Mouse (Mus musculus) megakaryocyte, embryonic 14.5 days (primary cell): ENCODE measurements around the gene Rab40c. TPM values are rescaled to one million over a fixed set of nuclear protein-coding genes. Genes with fewer than 3 reads are reported as not detected.

Experiments used
- H3K27me3 ChIP-seq: replicated peaks from 2 replicates; pipeline ENCODE3; 2012; ENCODE audit warnings: inconsistent platforms
- H3K36me3 ChIP-seq: replicated peaks from 2 replicates; pipeline ENCODE3; 2012; ENCODE audit warnings: low read length, inconsistent platforms, mixed read lengths
- H3K4me1 ChIP-seq: 2 replicates; pipeline ENCODE4 v1.6.1; 2012; ENCODE audit warnings: inconsistent platforms
- H3K4me3 ChIP-seq: replicated peaks from 2 replicates; pipeline ENCODE3; 2012; ENCODE audit warnings: moderate library complexity, mild to moderate bottlenecking, inconsistent platforms
- H3K9me3 ChIP-seq: 2 replicates; pipeline ENCODE4 v1.6.1; 2012; ENCODE audit warnings: inconsistent platforms
- FLI1 ChIP-seq: IDR thresholded peaks from 2 replicates; pipeline ENCODE4 v1.6.1; 2012; ENCODE audit warnings: low read length, inconsistent platforms, mixed read lengths
- GATA1 ChIP-seq: IDR thresholded peaks from 3 replicates; pipeline ENCODE4 v1.6.1; 2012; ENCODE audit warnings: mixed read lengths, low read length, inconsistent platforms, borderline replicate concordance
- polyA plus RNA-seq: library from polyadenylated mRNA; stranded (reverse); fragments of >175 nt; gene quantifications from 2 replicates; pipeline ENCODE4 v1.2.3, GENCODE M21; 2012; ENCODE audit warnings: low replicate concordance; ENCODE audit not compliant: insufficient read depth

Gene Rab40c
- polyA plus RNA-seq, 1 experiment: 8.8 TPM

DNA sequence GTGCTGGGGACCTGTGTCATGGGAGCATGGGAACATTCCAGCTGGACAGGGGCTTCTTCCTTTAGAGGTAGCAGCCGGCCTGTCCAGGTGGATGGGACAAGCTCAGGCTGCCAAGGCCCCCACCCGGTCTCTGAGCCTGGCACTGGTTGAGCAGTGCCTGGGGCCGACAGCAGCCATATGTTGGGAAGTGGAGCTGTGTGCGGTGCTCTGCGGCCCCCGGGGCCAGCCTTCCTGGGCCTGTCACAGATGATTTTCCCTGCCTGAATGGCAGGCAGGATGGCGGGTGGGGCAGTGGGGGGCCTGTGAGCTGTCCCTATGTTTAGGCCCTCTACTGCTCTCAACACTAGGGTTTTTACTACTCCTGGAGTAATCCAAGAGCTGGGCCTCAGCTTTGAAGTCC is 36.7 kb upstream of the Rab40c start:
- H3K36me3 ChIP-seq: peaks cover 38% of the 10 kb centered on the region
- no peak overlapping the region for H3K4me3 ChIP-seq
- TF ChIP-seq FLI1: no peak
- TF ChIP-seq GATA1: no peak
- peaks cover 29% of the 10 kb centered on the region for H3K4me1 ChIP-seq
- no peaks in the 10 kb centered on the region for H3K9me3 ChIP-seq
- peaks cover 45% of the 10 kb centered on the region for H3K27me3 ChIP-seq

DNA sequence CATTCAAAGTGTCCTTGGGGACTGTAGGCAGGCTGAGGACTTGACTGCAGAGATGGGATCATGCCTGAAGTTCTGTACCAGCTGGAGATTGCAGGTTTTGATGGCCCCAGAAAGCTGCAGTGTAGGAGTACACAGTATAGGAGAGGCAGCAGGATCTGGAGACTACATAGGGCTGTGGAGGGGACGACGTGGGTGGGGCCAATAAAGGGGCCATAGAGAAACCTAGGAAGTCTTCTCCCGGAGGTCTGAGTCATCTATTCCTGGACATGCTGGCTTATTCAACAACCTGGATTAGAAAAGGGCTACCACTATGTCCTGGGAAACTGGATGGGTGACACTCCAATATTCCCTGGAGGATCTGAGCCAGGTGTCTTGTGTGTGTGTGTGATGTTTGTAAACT is 36.2 kb upstream of the Rab40c start:
- peaks cover 36% of the 10 kb centered on the region for H3K36me3 ChIP-seq
- no peaks in the 10 kb centered on the region for H3K9me3 ChIP-seq
- TF ChIP-seq FLI1 (no peak), GATA1 (no peak)
- H3K27me3 ChIP-seq: peaks cover 50% of the 10 kb centered on the region
- H3K4me3 ChIP-seq: no peak overlapping the region
- peaks cover 28% of the 10 kb centered on the region for H3K4me1 ChIP-seq

DNA sequence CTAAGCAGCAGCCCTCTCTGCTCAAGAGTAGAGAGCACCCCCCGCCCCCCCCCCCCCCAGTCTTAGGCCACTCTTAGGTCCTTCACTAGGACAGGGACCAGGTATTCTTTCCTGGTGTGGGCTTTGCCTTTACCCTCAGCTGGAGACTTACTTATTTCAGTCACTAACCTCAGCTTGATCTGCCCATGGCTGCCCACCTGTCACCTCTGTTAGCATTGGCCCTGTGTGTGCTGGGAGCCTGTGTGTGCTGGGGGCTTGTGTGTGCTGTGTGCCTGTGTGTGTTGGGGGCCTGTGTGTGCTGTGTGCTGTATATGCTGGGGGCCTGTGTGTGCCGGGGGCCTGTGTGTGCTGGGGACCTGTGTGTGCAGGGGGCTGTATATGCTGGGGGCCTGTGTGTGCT is 35.1 kb upstream of the Rab40c start:
- no peak overlapping the region for H3K4me3 ChIP-seq
- H3K27me3 ChIP-seq: peaks cover 61% of the 10 kb centered on the region
- H3K4me1 ChIP-seq: peaks cover 19% of the 10 kb centered on the region
- TF ChIP-seq FLI1 (no peak), GATA1 (no peak)
- peaks cover 25% of the 10 kb centered on the region for H3K36me3 ChIP-seq
- no peaks in the 10 kb centered on the region for H3K9me3 ChIP-seq

DNA sequence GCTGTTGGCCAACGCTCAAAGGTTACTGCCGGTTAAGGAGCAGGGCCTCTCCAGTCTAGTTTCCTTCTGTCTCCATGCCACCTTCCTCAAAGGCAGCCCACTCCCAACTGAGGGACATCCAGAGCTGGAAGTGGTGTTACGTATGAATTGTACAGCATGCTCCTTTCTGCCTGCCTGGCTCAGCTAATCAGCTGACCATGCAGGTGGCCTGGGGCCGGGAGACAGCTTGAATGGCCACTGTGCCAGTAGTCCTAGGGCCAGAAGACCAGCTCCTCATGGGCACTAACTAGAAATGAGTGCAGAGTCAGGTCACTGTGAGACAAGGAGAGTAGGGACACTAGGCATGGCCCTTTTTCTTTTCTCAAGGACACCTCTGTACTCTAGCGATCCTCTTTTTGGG is 33.6 kb upstream of the Rab40c start:
- TF ChIP-seq FLI1 (no peak), GATA1 (no peak)
- Histone ChIP-seq H3K36me3 (peaks cover 10% of the 10 kb centered on the region), H3K9me3 (no peaks in the 10 kb centered on the region), H3K4me3 (no peak overlapping the region), H3K27me3 (peaks cover 69% of the 10 kb centered on the region), H3K4me1 (peaks cover 15% of the 10 kb centered on the region)

DNA sequence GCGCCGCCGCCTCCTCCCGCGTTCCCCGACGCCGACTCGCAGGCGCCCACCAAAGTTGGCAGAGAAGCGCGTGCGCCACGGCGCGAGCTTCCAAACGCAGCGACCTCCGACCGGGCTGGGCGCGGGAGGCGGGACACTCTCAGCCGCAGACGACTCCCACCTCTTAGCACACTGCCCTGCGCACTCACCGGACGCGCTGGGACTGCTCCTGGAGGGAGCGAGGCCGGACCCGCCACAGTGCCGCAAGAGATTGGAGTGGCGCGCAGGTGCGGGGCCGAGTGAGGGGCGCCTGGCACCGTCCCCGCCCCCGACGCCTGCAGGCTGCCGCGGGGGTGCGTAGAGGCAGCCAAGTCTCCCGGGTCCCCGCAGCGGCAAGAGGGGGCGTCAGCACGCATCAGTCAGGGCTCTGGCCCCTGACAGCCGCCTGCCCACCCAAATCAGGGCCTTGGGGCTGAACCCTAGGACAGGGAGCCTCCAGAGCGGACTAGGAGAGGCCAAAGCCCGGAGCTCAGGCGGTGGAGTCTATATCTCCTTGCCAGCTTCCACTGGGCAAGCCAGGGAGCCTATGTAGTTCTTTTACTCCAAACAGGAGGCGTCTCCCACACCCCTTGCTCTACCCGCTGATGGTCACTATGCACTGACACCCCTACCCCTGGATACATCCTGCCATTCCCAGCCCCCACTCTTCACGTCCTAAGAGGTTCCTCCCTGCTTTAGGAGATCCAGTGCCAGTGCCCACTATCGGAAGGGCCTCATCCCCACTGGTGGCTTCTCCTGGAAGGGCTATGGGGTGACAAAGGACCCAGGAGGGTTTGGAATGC is 32.5 kb upstream of the Rab40c start, which contains the start of gene A930017K11Rik:
Gene A930017K11Rik (minus strand): TSS at position 763 of the 821 bp plus-strand sequence.
- Histone ChIP-seq H3K4me3 (peak within 1 kb of the TSS; percentile 81), H3K27me3 (peaks cover 75% of the 10 kb centered on the region), H3K4me1 (peaks cover 15% of the 10 kb centered on the region)

DNA sequence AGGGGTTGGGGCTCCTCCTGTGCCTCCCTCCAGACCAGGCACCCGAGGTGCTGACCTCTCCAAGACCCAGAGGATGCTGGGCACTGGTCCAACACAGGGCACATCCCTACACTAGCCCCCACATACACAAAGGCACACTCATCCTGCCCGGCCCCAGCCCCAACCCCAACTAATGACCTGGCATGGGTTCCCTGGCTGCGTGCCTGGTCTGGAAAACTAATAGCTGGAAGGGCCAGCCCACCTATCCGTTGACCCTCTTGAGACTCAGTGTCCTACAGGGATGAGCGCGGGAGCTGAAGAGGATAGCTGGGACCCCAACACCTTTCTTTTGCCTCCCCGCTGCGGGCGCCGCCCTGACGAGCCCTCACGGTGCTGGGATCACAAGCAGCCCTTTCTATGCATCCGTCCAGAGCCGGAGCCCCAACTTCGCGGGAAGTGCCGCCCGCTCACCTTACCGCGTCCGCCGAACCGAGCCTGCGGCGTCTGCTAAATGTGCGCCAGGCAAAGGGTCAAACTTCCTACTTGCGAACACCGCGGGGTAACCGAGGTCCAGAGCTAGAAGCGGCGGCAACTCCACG is 31.8 kb upstream of the Rab40c start:
- H3K4me3 ChIP-seq: peak overlapping the region; percentile 81
- peaks cover 78% of the 10 kb centered on the region for H3K27me3 ChIP-seq
- TF ChIP-seq GATA1: no peak
- TF ChIP-seq FLI1: no peak
- H3K36me3 ChIP-seq: no peaks in the 10 kb centered on the region
- no peaks in the 10 kb centered on the region for H3K9me3 ChIP-seq
- peaks cover 15% of the 10 kb centered on the region for H3K4me1 ChIP-seq

More for the DNA sequence above, 32.5 kb upstream of the Rab40c start, which contains the start of gene A930017K11Rik:
- Histone ChIP-seq H3K9me3 (no peaks in the 10 kb centered on the region), H3K36me3 (no peaks in the 10 kb centered on the region)
- TF ChIP-seq GATA1 (no peak), FLI1 (no peak)

DNA sequence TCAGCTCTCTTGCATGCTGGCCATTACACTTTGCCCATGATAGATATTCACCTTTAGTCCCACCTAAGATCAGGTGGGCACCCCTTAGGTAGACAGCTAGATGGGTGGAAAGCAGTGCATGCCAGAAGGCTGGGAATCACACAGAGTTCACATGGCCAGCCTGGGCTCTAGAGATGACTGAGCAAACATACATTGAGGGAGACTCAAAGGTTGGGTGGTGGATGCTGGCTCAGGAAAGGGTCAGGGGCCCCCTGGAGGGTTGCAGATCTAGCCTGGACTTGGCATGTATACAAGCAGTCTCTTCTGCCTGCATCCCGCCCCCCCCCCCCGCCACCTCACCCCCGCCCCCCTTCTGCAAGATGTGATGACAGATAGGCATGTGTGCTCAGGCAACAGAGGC is 31.2 kb upstream of the Rab40c start:
- H3K4me1 ChIP-seq: peaks cover 18% of the 10 kb centered on the region
- no peak overlapping the region for H3K4me3 ChIP-seq
- H3K27me3 ChIP-seq: peaks cover 79% of the 10 kb centered on the region

DNA sequence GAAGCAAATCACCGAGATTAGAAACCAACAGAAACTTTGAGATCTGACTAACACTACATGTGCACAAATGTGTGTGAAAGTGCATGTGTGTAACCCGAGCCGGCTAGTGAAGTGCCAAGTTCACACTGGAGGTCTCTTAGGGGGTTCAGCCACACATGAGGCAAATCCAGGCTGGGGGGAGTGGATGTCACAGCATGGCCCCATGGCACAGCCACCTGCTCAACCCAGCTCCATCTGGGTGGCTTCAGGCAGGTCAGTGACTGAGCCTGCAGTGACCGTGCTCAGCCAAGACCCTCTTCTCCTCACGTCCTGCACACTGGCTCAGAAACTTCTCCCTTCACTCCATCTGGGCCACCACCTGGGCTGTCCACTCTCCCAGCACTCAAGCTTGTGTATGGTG is 30.5 kb upstream of the Rab40c start:
- no peaks in the 10 kb centered on the region for H3K36me3 ChIP-seq
- H3K9me3 ChIP-seq: no peaks in the 10 kb centered on the region
- TF ChIP-seq FLI1 (no peak), GATA1 (no peak)
- no peak overlapping the region for H3K4me3 ChIP-seq
- peaks cover 25% of the 10 kb centered on the region for H3K4me1 ChIP-seq
- peaks cover 80% of the 10 kb centered on the region for H3K27me3 ChIP-seq

More for the DNA sequence above, 31.2 kb upstream of the Rab40c start:
- TF ChIP-seq FLI1 (no peak), GATA1 (no peak)
- Histone ChIP-seq H3K9me3 (no peaks in the 10 kb centered on the region), H3K36me3 (no peaks in the 10 kb centered on the region)

DNA sequence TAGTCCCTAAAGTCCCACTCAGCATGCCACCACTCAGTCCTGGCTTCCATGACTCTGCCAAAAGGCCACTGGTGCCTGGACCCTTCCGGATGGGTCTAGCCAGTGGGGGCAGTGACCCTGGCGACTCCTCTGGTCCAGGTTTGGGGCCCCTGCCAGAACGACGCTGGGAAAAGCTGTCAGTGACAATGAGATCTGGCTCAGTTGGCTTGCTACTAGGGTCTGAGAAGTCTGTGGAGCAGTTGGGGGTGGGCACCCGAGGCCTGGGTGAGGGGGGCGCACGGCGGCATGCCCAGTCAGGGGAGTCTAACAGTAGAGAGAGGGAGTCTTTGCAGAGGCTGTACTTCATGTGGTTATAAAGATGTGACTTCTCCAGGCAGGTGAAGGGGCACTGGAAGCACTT is 28.5 kb upstream of the Rab40c start:
- Histone ChIP-seq H3K27me3 (peaks cover 69% of the 10 kb centered on the region), H3K9me3 (no peaks in the 10 kb centered on the region), H3K36me3 (no peaks in the 10 kb centered on the region), H3K4me3 (no peak overlapping the region), H3K4me1 (peaks cover 44% of the 10 kb centered on the region)
- TF ChIP-seq GATA1: no peak

DNA sequence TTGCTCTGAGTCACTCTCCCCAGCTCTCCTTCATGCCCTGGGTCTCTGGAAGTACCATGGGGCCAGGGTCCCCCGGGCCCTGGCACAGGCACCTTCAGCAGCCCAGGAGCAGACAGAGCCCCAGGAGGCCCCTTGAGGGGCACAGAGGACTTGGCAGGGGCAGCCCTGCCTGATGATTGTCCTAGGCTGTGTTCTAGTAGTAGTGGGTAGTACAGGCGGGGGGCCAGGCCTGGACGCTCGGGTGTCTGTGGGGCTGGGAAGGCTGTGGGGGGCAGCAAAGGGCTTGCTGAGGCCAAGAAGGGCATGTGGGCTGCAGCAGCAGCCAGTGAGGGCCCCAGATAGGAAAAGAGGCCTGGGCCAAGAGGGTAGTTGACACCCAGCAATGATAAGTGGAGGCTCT is 28.0 kb upstream of the Rab40c start:
- TF ChIP-seq FLI1: no peak
- no peak for TF ChIP-seq GATA1
- peaks cover 65% of the 10 kb centered on the region for H3K27me3 ChIP-seq
- H3K9me3 ChIP-seq: no peaks in the 10 kb centered on the region
- H3K4me3 ChIP-seq: no peak overlapping the region
- no peaks in the 10 kb centered on the region for H3K36me3 ChIP-seq
- H3K4me1 ChIP-seq: peaks cover 49% of the 10 kb centered on the region

DNA sequence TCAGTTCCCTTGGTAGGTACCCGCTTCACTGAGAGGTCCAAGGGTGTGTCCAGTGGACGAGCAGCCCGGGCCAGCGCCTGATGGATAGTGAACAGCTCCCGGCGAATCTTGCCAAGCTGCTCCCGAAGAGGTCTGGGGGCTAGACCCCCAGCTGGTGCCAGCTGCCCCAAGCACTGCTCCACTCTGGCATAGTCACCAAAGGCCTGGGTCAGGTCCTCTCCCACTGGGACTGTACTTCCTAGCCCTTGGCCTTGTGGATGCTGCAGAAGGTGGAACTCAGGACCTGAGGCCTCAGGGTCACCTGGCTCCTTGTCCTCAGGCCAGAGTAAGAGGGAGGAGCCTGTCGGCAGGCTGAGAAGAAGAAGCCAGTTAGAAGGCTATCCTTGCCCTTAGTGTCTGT is 27.4 kb upstream of the Rab40c start:
- Histone ChIP-seq H3K4me1 (peaks cover 51% of the 10 kb centered on the region), H3K27me3 (peaks cover 58% of the 10 kb centered on the region), H3K4me3 (no peak overlapping the region), H3K36me3 (no peaks in the 10 kb centered on the region), H3K9me3 (no peaks in the 10 kb centered on the region)
- no peak for TF ChIP-seq GATA1
- TF ChIP-seq FLI1: no peak
